Mouse (Mus musculus) ES-Bruce4 (cell line): ENCODE results near the gene Ackr1. TPM values are rescaled to one million over a fixed set of nuclear protein-coding genes. Genes with fewer than 3 reads are reported as not detected.

Source experiments
- H3K27ac ChIP-seq: 2 replicates; pipeline ENCODE4 v1.5.1; 2012; ENCODE audit warnings: low read length, inconsistent platforms; ENCODE audit not compliant: insufficient read depth
- H3K27me3 ChIP-seq: 2 replicates; pipeline ENCODE4 v1.6.1; 2012; ENCODE audit warnings: mild to moderate bottlenecking, low read length, inconsistent platforms; ENCODE audit not compliant: control insufficient read depth, poor library complexity, insufficient read depth, severe bottlenecking
- H3K36me3 ChIP-seq: 2 replicates; pipeline ENCODE4 v1.6.1; 2012; ENCODE audit warnings: inconsistent platforms, mild to moderate bottlenecking, low read length, moderate library complexity; ENCODE audit not compliant: control insufficient read depth, poor library complexity, insufficient read depth, severe bottlenecking
- H3K4me1 ChIP-seq: one replicate; pipeline ENCODE4 v1.8.1; 2011; ENCODE audit warnings: low read length; ENCODE audit not compliant: control insufficient read depth, insufficient read depth
- H3K4me3 ChIP-seq: 2 replicates; pipeline ENCODE4 v1.5.1; 2011; ENCODE audit warnings: low read depth, mild to moderate bottlenecking, low read length
- H3K9ac ChIP-seq: 2 replicates; pipeline ENCODE4 v1.6.1; 2012; ENCODE audit warnings: low read depth, mild to moderate bottlenecking, inconsistent platforms; ENCODE audit not compliant: poor library complexity, severe bottlenecking
- H3K9me3 ChIP-seq: replicated peaks from 2 replicates; pipeline ENCODE4 v1.6.1; 2012; ENCODE audit warnings: mild to moderate bottlenecking, low read length, inconsistent platforms; ENCODE audit not compliant: control insufficient read depth, poor library complexity, insufficient read depth, severe bottlenecking
- CTCF ChIP-seq: IDR thresholded peaks from one replicate; pipeline ENCODE4 v1.8.1; 2011; ENCODE audit warnings: low read depth, low read length
- EP300 ChIP-seq: IDR thresholded peaks from 2 replicates; pipeline ENCODE4 v1.6.1; 2011; ENCODE audit warnings: low read depth, low read length; ENCODE audit not compliant: insufficient read depth
- POLR2A ChIP-seq: IDR thresholded peaks from one replicate; pipeline ENCODE4 v1.8.1; 2011; ENCODE audit warnings: low read length; ENCODE audit not compliant: insufficient read depth
- polyA plus RNA-seq: library from polyadenylated mRNA; stranded (reverse); fragments of >200 nt; gene quantifications from 2 replicates; pipeline ENCODE4 v1.2.4, GENCODE M21; 2011; ENCODE audit warnings: low read depth; ENCODE audit not compliant: missing spikeins, insufficient read depth, insufficient read length

Ackr1 gene
- polyA plus RNA-seq, 1 experiment: not detected

DNA sequence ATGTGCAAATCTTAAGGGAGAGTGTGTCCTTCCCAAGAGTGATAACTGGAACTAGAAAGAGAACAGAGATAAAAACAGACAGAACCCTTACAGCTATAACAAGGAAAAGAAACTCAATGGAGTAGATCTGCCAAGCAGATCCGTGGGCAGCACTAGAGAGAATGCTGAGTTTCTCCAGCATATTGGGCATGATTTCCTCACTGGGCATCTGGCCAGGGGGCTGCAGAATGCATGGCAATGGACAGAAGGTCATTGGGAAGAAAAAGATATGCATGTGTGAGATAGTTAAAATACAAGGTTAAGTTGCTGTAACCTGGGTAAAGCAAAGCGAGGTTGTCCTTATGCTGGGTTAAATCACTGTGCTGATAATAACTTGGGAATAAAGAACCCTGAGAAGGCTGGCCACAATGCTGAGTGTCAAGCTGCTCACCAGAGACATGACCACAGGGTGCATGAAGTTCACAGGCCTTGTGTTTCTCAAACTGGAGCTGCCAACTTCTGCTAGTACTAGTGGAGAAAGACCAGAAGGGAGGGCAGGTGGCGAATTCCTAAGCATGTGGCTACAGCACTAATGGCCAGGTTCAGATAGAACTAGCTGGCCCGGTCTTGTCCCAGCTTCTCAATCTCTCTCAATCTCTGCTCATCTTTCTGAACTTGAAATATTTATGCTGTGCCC, 30.7 kb upstream of the Ackr1 start:
- Histone ChIP-seq H3K9ac (no peak overlapping the region), H3K9me3 (no peaks in the 10 kb centered on the region), H3K36me3 (no peaks in the 10 kb centered on the region), H3K27me3 (peaks cover 7% of the 10 kb centered on the region), H3K4me1 (no peaks in the 10 kb centered on the region), H3K4me3 (no peak overlapping the region), H3K27ac (no peak overlapping the region)
- TF ChIP-seq CTCF (no peak), EP300 (no peak), POLR2A (no peak)

DNA sequence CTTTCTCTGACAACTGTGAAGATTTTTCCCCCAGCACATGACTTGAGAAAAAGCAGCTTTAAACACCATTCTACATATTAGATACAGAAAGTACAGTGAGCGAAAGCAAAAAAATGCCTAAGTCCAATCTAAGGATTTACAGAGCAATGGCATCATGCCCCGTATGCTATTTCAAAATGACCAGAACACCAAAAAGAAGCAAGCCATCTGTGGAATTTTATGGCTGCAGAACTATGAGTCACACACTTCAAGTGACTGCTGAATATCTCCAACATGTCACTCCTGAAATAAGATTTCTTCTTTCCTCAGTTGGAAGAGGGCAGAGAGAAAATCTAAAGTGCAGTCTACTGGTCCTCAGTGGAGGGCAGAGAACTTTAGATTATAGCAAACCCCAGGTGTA, 29.9 kb upstream of the Ackr1 start:
- no peaks in the 10 kb centered on the region for H3K9me3 ChIP-seq
- no peaks in the 10 kb centered on the region for H3K4me1 ChIP-seq
- TF ChIP-seq EP300 (no peak), CTCF (no peak), POLR2A (no peak)
- no peak overlapping the region for H3K9ac ChIP-seq
- no peak overlapping the region for H3K27ac ChIP-seq
- H3K4me3 ChIP-seq: no peak overlapping the region
- peaks cover 7% of the 10 kb centered on the region for H3K27me3 ChIP-seq
- H3K36me3 ChIP-seq: no peaks in the 10 kb centered on the region

DNA sequence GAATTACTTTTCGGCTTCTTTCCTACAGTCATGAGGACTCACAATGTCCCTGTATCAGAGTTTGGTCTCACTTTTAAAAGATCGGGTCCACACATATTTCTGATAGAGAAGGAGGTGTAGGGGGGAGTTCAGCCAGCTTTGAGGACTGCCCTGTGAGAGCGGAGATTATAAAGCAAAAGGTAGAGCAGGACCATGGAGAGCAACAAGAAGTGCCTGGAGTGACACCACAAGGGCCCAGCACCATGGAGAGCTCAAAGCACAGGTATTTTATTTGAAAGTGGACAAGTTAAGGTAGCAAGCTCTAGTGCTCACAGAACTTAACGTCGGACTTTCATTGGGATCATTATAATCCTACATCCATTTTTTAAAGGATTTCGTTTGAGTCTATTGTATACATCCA, 28.1 kb upstream of the Ackr1 start:
- Histone ChIP-seq H3K36me3 (no peaks in the 10 kb centered on the region), H3K4me3 (no peak overlapping the region), H3K9ac (no peak overlapping the region), H3K27ac (no peak overlapping the region), H3K27me3 (peaks cover 7% of the 10 kb centered on the region; the same call in 1 of the 2 replicates), H3K4me1 (no peaks in the 10 kb centered on the region), H3K9me3 (no peaks in the 10 kb centered on the region)
- TF ChIP-seq CTCF: no peak
- no peak for TF ChIP-seq POLR2A
- no peak for TF ChIP-seq EP300

DNA sequence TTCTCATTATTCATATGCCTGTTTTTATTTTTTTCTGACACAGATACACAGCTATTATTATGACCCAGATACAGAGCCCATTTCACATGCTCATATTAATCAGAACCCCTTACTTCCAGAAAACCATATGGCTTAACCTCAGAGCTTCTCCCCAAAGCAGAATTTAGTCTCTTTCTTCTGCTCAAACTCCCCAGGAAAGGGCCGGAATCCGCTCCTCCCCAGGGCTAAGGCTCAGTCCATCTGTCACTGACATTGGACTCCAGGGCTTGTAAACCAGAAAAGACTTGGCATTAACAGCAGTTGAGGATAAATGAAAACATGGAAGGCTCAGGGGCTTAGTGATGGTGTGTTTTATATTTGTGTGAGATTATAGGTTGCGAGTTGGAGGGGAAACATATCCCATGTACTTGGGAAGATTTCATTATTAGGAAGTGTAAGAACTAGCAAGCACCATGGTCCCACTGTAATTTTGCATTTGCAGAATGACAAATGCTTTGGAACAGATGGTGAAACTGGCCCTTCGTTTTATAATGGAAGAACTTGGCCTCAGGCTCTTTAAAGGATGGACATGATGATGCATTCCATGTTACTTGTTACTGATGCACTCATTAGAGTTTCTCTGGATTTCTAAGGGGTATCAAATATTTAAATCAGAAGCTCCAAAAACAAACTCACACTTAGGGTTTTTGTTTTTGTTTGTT, 26.2 kb upstream of the Ackr1 start:
- no peaks in the 10 kb centered on the region for H3K4me1 ChIP-seq
- H3K9ac ChIP-seq: no peak overlapping the region
- no peaks in the 10 kb centered on the region for H3K27me3 ChIP-seq
- no peak overlapping the region for H3K4me3 ChIP-seq
- H3K36me3 ChIP-seq: no peaks in the 10 kb centered on the region
- no peak overlapping the region for H3K27ac ChIP-seq
- TF ChIP-seq POLR2A: no peak
- TF ChIP-seq EP300: no peak
- TF ChIP-seq CTCF: no peak
- H3K9me3 ChIP-seq: no peaks in the 10 kb centered on the region

DNA sequence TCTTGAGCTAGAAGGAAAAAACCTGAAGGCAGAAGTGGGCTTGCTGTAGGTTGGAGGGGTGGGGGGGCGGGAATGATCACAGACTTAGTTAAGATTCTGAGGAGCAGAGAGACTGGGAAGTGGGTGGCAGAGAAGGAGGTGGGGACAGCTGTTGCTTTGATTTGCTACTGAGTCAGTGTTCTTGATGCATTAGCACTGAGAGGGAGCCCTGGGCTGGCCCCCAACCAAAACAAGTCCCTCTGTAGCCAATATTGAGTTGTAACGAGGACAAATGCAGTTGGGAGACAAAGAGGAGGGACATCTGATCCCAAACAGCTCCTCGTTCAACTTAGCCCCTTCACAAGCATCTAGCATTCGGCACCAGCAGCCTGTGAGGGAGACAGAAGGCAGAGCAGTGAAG, 24.2 kb upstream of the Ackr1 start:
- no peaks in the 10 kb centered on the region for H3K27me3 ChIP-seq
- TF ChIP-seq CTCF (no peak), POLR2A (no peak), EP300 (no peak)
- no peak overlapping the region for H3K27ac ChIP-seq
- no peaks in the 10 kb centered on the region for H3K36me3 ChIP-seq
- H3K9ac ChIP-seq: no peak overlapping the region
- H3K9me3 ChIP-seq: no peaks in the 10 kb centered on the region
- H3K4me3 ChIP-seq: no peak overlapping the region
- no peaks in the 10 kb centered on the region for H3K4me1 ChIP-seq

DNA sequence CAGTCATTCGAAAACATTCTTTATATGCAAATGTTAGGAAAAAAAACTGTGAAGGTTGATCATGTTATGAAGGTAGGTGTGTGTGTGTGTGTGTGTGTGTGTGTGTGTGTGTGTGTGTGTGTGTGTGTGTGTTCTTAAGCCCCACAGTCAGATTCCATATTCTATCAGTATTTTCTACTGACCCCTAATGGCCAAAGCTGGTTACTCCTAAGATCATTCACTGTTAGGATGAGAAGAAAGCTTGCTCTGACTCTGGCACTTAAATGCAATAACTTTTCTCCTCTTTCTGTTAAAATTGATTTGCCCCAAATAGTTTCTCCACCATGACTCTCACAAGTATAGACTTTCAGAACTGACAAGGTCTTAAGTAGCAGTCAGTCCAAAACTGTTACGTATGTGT, 23.1 kb upstream of the Ackr1 start:
- Histone ChIP-seq H3K9me3 (no peaks in the 10 kb centered on the region), H3K27ac (no peak overlapping the region), H3K9ac (no peak overlapping the region), H3K4me1 (no peaks in the 10 kb centered on the region), H3K4me3 (no peak overlapping the region), H3K27me3 (no peaks in the 10 kb centered on the region), H3K36me3 (no peaks in the 10 kb centered on the region)
- TF ChIP-seq POLR2A (no peak), CTCF (no peak), EP300 (no peak)
